Mouse (Mus musculus) heart, postnatal 4 days (tissue): ENCODE measurements around the gene Smarcc1. TPM values are rescaled to one million over a fixed set of nuclear protein-coding genes. Genes with fewer than 3 reads are reported as not detected.

ENCODE experiments used
- microRNA-seq, 2 experiments: library from miRNA; unstranded; fragments of <30 nt; microRNA quantifications; one replicate each; pipeline ENCODE4 v1.2.0; 2021 to 2022
- total RNA-seq, 2 experiments: library from RNA; stranded (reverse); gene quantifications; 2 replicates each; pipeline ENCODE4 v1.2.3; 2021

The Smarcc1 gene
- total RNA-seq, 2 experiments from 2014 or later, result 64.3 to 66.5 TPM

Small RNA genes within 50 kb of the gene (microRNA-seq; reads per million reads assigned to microRNA genes)
- gene Mir6236, result 32.1 to 46.6 reads per million in 2 experiments

Other genes with a start within 250 kb of the Smarcc1 start
- gene Cdc25a, start 242.1 kb upstream of the Smarcc1 start, total RNA-seq, result 10 to 100 TPM; 16.3 to 17.2 TPM
- 100 to 1,000 TPM; 282 to 291 TPM for gene Map4, start 186.2 kb upstream of the Smarcc1 start, total RNA-seq
- 10 to 100 TPM; 78.0 to 81.8 TPM for gene Dhx30, start 122 bp downstream of the Smarcc1 start, total RNA-seq
- 1 to 10 TPM; 1.9 TPM for gene Cspg5, start 126.1 kb downstream of the Smarcc1 start, total RNA-seq
- 1 to 10 TPM; 5.8 to 6.4 TPM for gene Elp6, start 187.5 kb downstream of the Smarcc1 start, total RNA-seq
- gene Scap, start 215.6 kb downstream of the Smarcc1 start, total RNA-seq, result 10 to 100 TPM; 30.5 to 34.0 TPM